Mouse (Mus musculus) MEL (cell line): ENCODE data around the gene Zscan22. TPM values are rescaled to one million over a fixed set of nuclear protein-coding genes. Genes with fewer than 3 reads are reported as not detected.

Experiments used
- DNase-seq: peaks from one replicate; pipeline ENCODE4 v3.0.0; 2011; ENCODE audit warnings: low read depth, low spot score
- H3K27ac ChIP-seq: 2 replicates; pipeline ENCODE4 v1.5.1; 2012; ENCODE audit warnings: low read depth, mild to moderate bottlenecking, control low read depth, low read length, moderate library complexity; ENCODE audit not compliant: control insufficient read depth
- H3K27me3 ChIP-seq, 2 experiments: fragments of 150-350 bp in 1 of 2; sonication (generic) in 1 of 2; 2 replicates each; pipeline ENCODE4 v1.6.1; 2012; ENCODE audit warnings: low read length in 2 of 2, mild to moderate bottlenecking in 2 of 2, improper control_type of control experiment in 1 of 2, moderate library complexity in 1 of 2; ENCODE audit not compliant: insufficient read depth in 2 of 2, control insufficient read depth in 1 of 2
- H3K36me3 ChIP-seq, 2 experiments: 2 replicates each; pipeline ENCODE4 v1.6.1; 2012 to 2014; ENCODE audit warnings: low read length in 2 of 2, improper control_type of control experiment in 1 of 2, inconsistent platforms in 1 of 2, mild to moderate bottlenecking in 1 of 2; ENCODE audit not compliant: insufficient read depth in 2 of 2, control insufficient read depth in 1 of 2
- H3K4me1 ChIP-seq, 2 experiments: fragments of 150-350 bp in 1 of 2; sonication (generic) in 1 of 2; 2 replicates each; pipeline ENCODE4 v1.6.1; 2012; ENCODE audit warnings: low read length in 2 of 2, improper control_type of control experiment in 1 of 2, mild to moderate bottlenecking in 1 of 2; ENCODE audit not compliant: insufficient read depth in 2 of 2, control insufficient read depth in 1 of 2
- H3K4me3 ChIP-seq, 2 experiments: fragments of 150-350 bp in 1 of 2; sonication (generic) in 1 of 2; 2 replicates each; pipeline ENCODE4 v1.5.1; 2012; ENCODE audit warnings: low read depth in 2 of 2, low read length in 2 of 2, mild to moderate bottlenecking in 2 of 2, moderate library complexity in 2 of 2, control low read depth in 1 of 2, improper control_type of control experiment in 1 of 2; ENCODE audit not compliant: control insufficient read depth in 1 of 2, insufficient read depth in 1 of 2
- H3K79me2 ChIP-seq: 2 replicates; pipeline ENCODE4 v1.6.1; 2012; ENCODE audit warnings: mild to moderate bottlenecking, low read length, moderate library complexity; ENCODE audit not compliant: control insufficient read depth, poor library complexity, insufficient read depth
- H3K9ac ChIP-seq: 2 replicates; pipeline ENCODE4 v1.6.1; 2012; ENCODE audit warnings: low read depth, mild to moderate bottlenecking, control low read depth, low read length, moderate library complexity; ENCODE audit not compliant: control insufficient read depth, poor library complexity, severe bottlenecking
- H3K9me3 ChIP-seq: fragments of 150-350 bp; sonication (generic); replicated peaks from 2 replicates; pipeline ENCODE4 v1.6.1; 2012; ENCODE audit warnings: mild to moderate bottlenecking, low read length, improper control_type of control experiment, moderate library complexity; ENCODE audit not compliant: insufficient read depth
- BHLHE40 ChIP-seq: IDR thresholded peaks from 2 replicates; pipeline ENCODE4 v1.6.1; 2012; ENCODE audit warnings: low read depth, mild to moderate bottlenecking, inconsistent platforms, low read length, improper control_type of control experiment, borderline replicate concordance
- CHD1 ChIP-seq: IDR thresholded peaks from 2 replicates; pipeline ENCODE4 v1.6.1; 2012; ENCODE audit warnings: low read depth, mild to moderate bottlenecking, inconsistent platforms, low read length, improper control_type of control experiment
- CTCF ChIP-seq, 3 experiments: IDR thresholded peaks in 2 of 3; conservative IDR thresholded peaks in 1 of 3; 2 replicates each; pipeline ENCODE4 v1.5.1; 2011 to 2012; ENCODE audit warnings: low read length in 3 of 3, low read depth in 2 of 3, mild to moderate bottlenecking in 2 of 3, improper control_type of control experiment in 1 of 3, inconsistent platforms in 1 of 3, mixed read lengths in 1 of 3, moderate library complexity in 1 of 3; ENCODE audit not compliant: control insufficient read depth in 1 of 3, insufficient read depth in 1 of 3, poor library complexity in 1 of 3, severe bottlenecking in 1 of 3
- E2F4 ChIP-seq: IDR thresholded peaks from 2 replicates; pipeline ENCODE4 v1.6.1; 2011; ENCODE audit warnings: low read depth, low read length, improper control_type of control experiment, borderline replicate concordance
- ELF1 ChIP-seq: IDR thresholded peaks from 2 replicates; pipeline ENCODE4 v1.6.1; 2014; ENCODE audit warnings: low read depth, mild to moderate bottlenecking, inconsistent platforms, low read length, improper control_type of control experiment, moderate library complexity
- EP300 ChIP-seq, 2 experiments: IDR thresholded peaks; 2 replicates each; pipeline ENCODE4 v1.6.1; 2011; ENCODE audit warnings: improper control_type of control experiment in 2 of 2, low read length in 2 of 2, low read depth in 1 of 2, mild to moderate bottlenecking in 1 of 2
- ETS1 ChIP-seq: IDR thresholded peaks from 2 replicates; pipeline ENCODE4 v1.6.1; 2012; ENCODE audit warnings: low read depth, mild to moderate bottlenecking, inconsistent platforms, low read length, improper control_type of control experiment, moderate library complexity
- GABPA ChIP-seq: IDR thresholded peaks from 2 replicates; pipeline ENCODE4 v1.6.1; 2012; ENCODE audit warnings: low read depth, mild to moderate bottlenecking, inconsistent platforms, low read length, improper control_type of control experiment, moderate library complexity
- GATA1 ChIP-seq: IDR thresholded peaks from 2 replicates; pipeline ENCODE4 v1.6.1; 2011; ENCODE audit warnings: low read depth, low read length, improper control_type of control experiment
- JUND ChIP-seq: IDR thresholded peaks from 2 replicates; pipeline ENCODE4 v1.6.1; 2011; ENCODE audit warnings: low read depth, mild to moderate bottlenecking, improper control_type of control experiment, low read length
- MAFK ChIP-seq: IDR thresholded peaks from 2 replicates; pipeline ENCODE4 v1.6.1; 2011; ENCODE audit warnings: low read depth, mild to moderate bottlenecking, low read length, improper control_type of control experiment, borderline replicate concordance
- MAX ChIP-seq: IDR thresholded peaks from 2 replicates; pipeline ENCODE4 v1.6.1; 2011; ENCODE audit warnings: low read length, improper control_type of control experiment
- MAZ ChIP-seq: IDR thresholded peaks from 2 replicates; pipeline ENCODE4 v1.6.1; 2012; ENCODE audit warnings: low read depth, mild to moderate bottlenecking, inconsistent platforms, low read length, improper control_type of control experiment
- MEF2A ChIP-seq: IDR thresholded peaks from 2 replicates; pipeline ENCODE4 v1.6.1; 2014; ENCODE audit warnings: low read depth, mild to moderate bottlenecking, inconsistent platforms, low read length, improper control_type of control experiment; ENCODE audit not compliant: poor library complexity, insufficient replicate concordance, severe bottlenecking; ENCODE audit errors: extremely low read depth
- MXI1 ChIP-seq: IDR thresholded peaks from 2 replicates; pipeline ENCODE4 v1.6.1; 2011; ENCODE audit warnings: mild to moderate bottlenecking, low read depth, low read length, improper control_type of control experiment
- MYB ChIP-seq: IDR thresholded peaks from 2 replicates; pipeline ENCODE4 v1.6.1; 2011; ENCODE audit warnings: mild to moderate bottlenecking, low read depth, low read length, improper control_type of control experiment
- MYC ChIP-seq: IDR thresholded peaks from 2 replicates; pipeline ENCODE4 v1.6.1; 2011; ENCODE audit warnings: low read depth, mild to moderate bottlenecking, low read length, improper control_type of control experiment, moderate library complexity
- POLR2AphosphoS5 ChIP-seq: IDR thresholded peaks from 2 replicates; pipeline ENCODE4 v1.6.1; 2012; ENCODE audit warnings: low read depth, borderline replicate concordance, mild to moderate bottlenecking, inconsistent platforms, low read length, moderate library complexity, mixed read lengths
- TBP ChIP-seq: IDR thresholded peaks from 2 replicates; pipeline ENCODE4 v1.8.0; 2011; ENCODE audit warnings: low read depth, low read length, improper control_type of control experiment
- TCF12 ChIP-seq: IDR thresholded peaks from 2 replicates; pipeline ENCODE4 v1.6.1; 2014; ENCODE audit warnings: low read depth, mild to moderate bottlenecking, inconsistent platforms, low read length, improper control_type of control experiment, moderate library complexity
- ZC3H11A ChIP-seq: IDR thresholded peaks from 2 replicates; pipeline ENCODE4 v1.6.1; 2012; ENCODE audit warnings: low read depth, mild to moderate bottlenecking, inconsistent platforms, low read length, improper control_type of control experiment
- ZKSCAN1 ChIP-seq: IDR thresholded peaks from 2 replicates; pipeline ENCODE4 v1.6.1; 2012; ENCODE audit warnings: low read depth, mild to moderate bottlenecking, inconsistent platforms, low read length, improper control_type of control experiment, moderate library complexity
- polyA plus RNA-seq, 2 experiments: library from polyadenylated mRNA; stranded (reverse) in 1 of 2; unstranded in 1 of 2; fragments of >175 nt in 1 of 2; fragments of >200 nt in 1 of 2; gene quantifications; 2 replicates each; pipeline versions ENCODE4 v1.2.1 to v1.2.4; 2012; ENCODE audit warnings: low replicate concordance in 2 of 2, low read depth in 1 of 2; ENCODE audit not compliant: insufficient read length in 2 of 2, insufficient read depth in 1 of 2, missing spikeins in 1 of 2
- total RNA-seq: library from RNA; depleted of rRNA; stranded (reverse); fragments of 300-350 nt; gene quantifications from 2 replicates; pipeline ENCODE4 v1.2.3, GENCODE M21; 2012

Gene Zscan22
- total and polyA plus RNA-seq, 3 experiments, result 2.5 to 7.1 TPM; not detected in 1

DNA sequence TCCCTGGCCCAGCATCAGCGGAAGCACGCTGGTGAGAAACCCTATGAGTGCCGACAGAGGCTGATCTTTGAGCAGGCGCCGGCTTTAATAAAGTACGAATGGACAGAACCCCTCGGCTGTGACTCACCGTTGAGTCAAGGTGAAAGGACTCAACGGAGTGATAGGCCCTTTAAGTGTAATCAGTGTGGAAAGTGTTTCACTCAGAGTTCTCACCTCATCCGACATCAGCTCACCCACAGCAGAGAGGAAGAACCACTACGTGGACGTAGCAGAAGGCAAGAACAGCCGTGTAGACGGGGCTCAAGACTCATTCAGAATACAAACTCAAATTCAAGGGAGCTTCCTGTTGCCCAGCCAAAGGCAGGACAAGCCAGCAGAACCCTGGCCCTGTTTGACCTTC is 6.7 kb upstream of the Zscan22 start:
- Histone ChIP-seq H3K9me3 (no peaks in the 10 kb centered on the region), H3K4me3 (no peak overlapping the region), H3K79me2 (no peaks in the 10 kb centered on the region), H3K36me3 (no peaks in the 10 kb centered on the region), H3K27me3 (no peaks in the 10 kb centered on the region), H3K4me1 (no peaks in the 10 kb centered on the region), H3K27ac (no peak overlapping the region), H3K9ac (no peak overlapping the region)
- no peak for TF ChIP-seq E2F4
- TF ChIP-seq TCF12, result no peak
- TF ChIP-seq BHLHE40, result no peak
- no peak for TF ChIP-seq MYB
- no peak for TF ChIP-seq MAFK
- TF ChIP-seq JUND, result no peak
- TF ChIP-seq MAZ, result no peak
- no peak for TF ChIP-seq ZC3H11A
- TF ChIP-seq TBP, result no peak
- no peak for TF ChIP-seq CTCF (IDR thresholded peaks at IDR 0.05 in 2 of 3, conservative IDR thresholded peaks at IDR 0.05 in 1 of 3; ENCODE audit: control insufficient read depth in 1 of 3, insufficient read depth in 1 of 3, low read depth in 2 of 3, low read length in 3 of 3, poor library complexity in 1 of 3, severe bottlenecking in 1 of 3)
- TF ChIP-seq MEF2A, result no peak
- no peak for TF ChIP-seq GABPA
- TF ChIP-seq ELF1, result no peak
- TF ChIP-seq MXI1, result no peak
- TF ChIP-seq POLR2AphosphoS5, result no peak
- TF ChIP-seq GATA1, result no peak
- no peak for DNase-seq

DNA sequence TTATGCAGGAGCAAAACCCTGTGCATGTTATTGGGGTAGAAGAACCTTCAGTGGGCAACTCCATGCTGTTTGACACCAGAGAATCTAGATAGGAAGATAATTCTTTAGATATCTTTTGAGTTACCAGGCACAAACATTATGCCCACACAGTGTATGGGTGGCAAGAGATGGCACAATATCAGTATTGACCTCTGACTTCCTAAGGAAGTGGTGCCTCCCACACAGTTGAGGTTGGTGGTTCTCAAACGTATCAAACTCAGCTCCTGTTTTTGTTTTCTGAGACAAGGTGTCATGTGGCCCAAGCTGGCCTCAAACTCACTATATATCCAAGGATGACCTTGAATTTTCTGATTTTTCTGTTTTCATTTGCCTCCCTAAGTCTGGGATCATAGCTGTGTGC is 6.3 kb upstream of the Zscan22 start:
- no peak for DNase-seq
- Histone ChIP-seq H3K4me1 (no peaks in the 10 kb centered on the region), H3K9me3 (no peaks in the 10 kb centered on the region), H3K27me3 (no peaks in the 10 kb centered on the region), H3K36me3 (no peaks in the 10 kb centered on the region), H3K4me3 (no peak overlapping the region), H3K27ac (no peak overlapping the region), H3K79me2 (no peaks in the 10 kb centered on the region), H3K9ac (no peak overlapping the region)
- TF ChIP-seq CHD1 (no peak), MAX (no peak), MXI1 (no peak), EP300 (IDR thresholded peaks at IDR 0.05; ENCODE audit: low read depth in 1 of 2, low read length in 2 of 2) (no peak), JUND (no peak), ETS1 (no peak), MYC (no peak), ZKSCAN1 (no peak)
